Mouse (Mus musculus): ENCODE data around the gene Eps8l1. TPM values are rescaled to one million over a fixed set of nuclear protein-coding genes. Genes with fewer than 3 reads are reported as not detected.
A peak's percentile ranks its signal among the peaks of the same experiment; 100 is the strongest.

Eps8l1 gene
- polyA plus RNA-seq, 1 experiment: not detected

GRCm38 (mm10) chr7:4526341-4527301, 66.1 kb downstream of the Eps8l1 start:
- H3K27me3 ChIP-seq (ENCODE audit: control insufficient read depth): peaks cover 17% of the 10 kb centered on the region
- peaks cover 23% of the 10 kb centered on the region for H3K4me1 ChIP-seq (ENCODE audit: control insufficient read depth)
- no peaks in the 10 kb centered on the region for H3K36me3 ChIP-seq (ENCODE audit: control insufficient read depth)
- H3K9me3 ChIP-seq (ENCODE audit: control insufficient read depth, low read length): no peaks in the 10 kb centered on the region
- TF ChIP-seq TAL1 (IDR thresholded peaks at IDR 0.05; ENCODE audit: low read length): no peak
- no peak for TF ChIP-seq GATA1 (IDR thresholded peaks at IDR 0.05; ENCODE audit: low read length)
- peak overlapping the region; percentile 44 for H3K4me3 ChIP-seq (replicated peaks)

- Histone ChIP-seq H3K4me3 (replicated peaks) (no peak overlapping the region), H3K27me3 (ENCODE audit: control insufficient read depth) (peaks cover 23% of the 10 kb centered on the region), H3K9me3 (ENCODE audit: control insufficient read depth, low read length) (no peaks in the 10 kb centered on the region), H3K4me1 (ENCODE audit: control insufficient read depth) (peaks cover 23% of the 10 kb centered on the region), H3K36me3 (ENCODE audit: control insufficient read depth) (no peaks in the 10 kb centered on the region)
- TF ChIP-seq GATA1 (IDR thresholded peaks at IDR 0.05; ENCODE audit: low read length) (no peak), TAL1 (IDR thresholded peaks at IDR 0.05; ENCODE audit: low read length) (no peak)
These were observed 66.8 kb downstream of the Eps8l1 start for GRCm38 (mm10) chr7:4527302-4527689.

Other genes starting within 250 kb of the Eps8l1 start
- 0.02 TPM in 1 of 2 replicates, not detected in the other for gene Lilra5, start 222.9 kb upstream of the Eps8l1 start, polyA plus RNA-seq (2012)
- not detected in 2 replicates for gene Ncr1, start 123.0 kb upstream of the Eps8l1 start, polyA plus RNA-seq (2012)
- gene Gp6, start 62.9 kb upstream of the Eps8l1 start, polyA plus RNA-seq (2012): 0.05 TPM in 1 of 2 replicates, not detected in the other
- 0.02 TPM in 1 of 2 replicates, not detected in the other for gene Rdh13, start 15.0 kb upstream of the Eps8l1 start, polyA plus RNA-seq (2012)
- gene Ppp1r12c, start 41.0 kb downstream of the Eps8l1 start, polyA plus RNA-seq (2012): 10.8 and 16.5 TPM in 2 replicates
- gene Tnnt1, start 55.7 kb downstream of the Eps8l1 start, polyA plus RNA-seq (2012): 0.28 TPM in 1 of 2 replicates, not detected in the other
- not detected in 2 replicates for gene Tnni3, start 63.6 kb downstream of the Eps8l1 start, polyA plus RNA-seq (2012)
- 0.02 TPM in 2 replicates for gene Dnaaf3, start 71.8 kb downstream of the Eps8l1 start, polyA plus RNA-seq (2012)
- gene Syt5, start 86.9 kb downstream of the Eps8l1 start, polyA plus RNA-seq (2012): 0.38 and 0.50 TPM in 2 replicates
- not detected in 2 replicates for gene Ptprh, start 143.4 kb downstream of the Eps8l1 start, polyA plus RNA-seq (2012)
- gene Tmem86b, start 170.7 kb downstream of the Eps8l1 start, polyA plus RNA-seq (2012): 2.3 and 2.7 TPM in 2 replicates
- gene Ppp6r1, start 198.3 kb downstream of the Eps8l1 start, polyA plus RNA-seq (2012): 23.5 and 30.2 TPM in 2 replicates
- gene Hspbp1, start 224.4 kb downstream of the Eps8l1 start, polyA plus RNA-seq (2012): 12.9 and 13.0 TPM in 2 replicates
- 0.01 TPM in 1 of 2 replicates, not detected in the other for gene Brsk1, start 229.9 kb downstream of the Eps8l1 start, polyA plus RNA-seq (2012)